Mouse (Mus musculus) cerebellum, adult 8-10 months (tissue): ENCODE results near the gene Padi4.

Experiments
- DNase-seq: peaks from one replicate; pipeline ENCODE4 v3.0.0; 2022

Padi4 gene

GRCm38 (mm10) chr4:140731654-140732053 is 42.4 kb downstream of the Padi4 start:
- no peak for DNase-seq

GRCm38 (mm10) chr4:140726907-140727306 is 47.1 kb downstream of the Padi4 start:
- DNase-seq = no peak

GRCm38 (mm10) chr4:140724739-140725138 is 49.3 kb downstream of the Padi4 start:
- DNase-seq = no peak

GRCm38 (mm10) chr4:140723801-140724200 is 50.2 kb downstream of the Padi4 start:
- DNase-seq = peak; percentile 19

- DNase-seq = no peak
Observed at GRCm38 (mm10) chr4:140723192-140723591, 50.8 kb downstream of the Padi4 start.

DNA sequence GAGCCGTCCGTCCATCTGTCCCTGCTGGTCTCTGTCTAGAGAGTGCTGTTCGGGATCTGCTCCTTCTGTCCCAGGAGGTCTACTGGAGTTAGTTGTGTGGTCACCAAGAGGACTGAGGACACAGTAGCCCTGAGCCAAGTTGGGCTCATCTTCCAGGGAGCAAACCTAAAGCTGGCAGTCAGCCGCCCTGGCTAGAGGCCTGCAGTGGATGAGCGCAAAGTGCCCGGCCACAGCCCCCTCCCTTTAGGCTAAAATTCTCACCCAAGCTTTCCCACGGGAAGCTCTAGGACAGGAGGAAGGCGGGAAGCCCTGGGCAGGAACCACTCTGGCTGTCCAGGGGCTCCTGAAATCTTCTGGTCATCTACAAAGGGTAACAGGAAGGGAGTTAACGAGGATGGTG is 51.3 kb downstream of the Padi4 start:
- DNase-seq = no peak

- DNase-seq = no peak
Observed at GRCm38 (mm10) chr4:140721968-140722490, 52.0 kb downstream of the Padi4 start.

- DNase-seq = no peak
Observed at GRCm38 (mm10) chr4:140720091-140720490, 53.9 kb downstream of the Padi4 start.

DNA sequence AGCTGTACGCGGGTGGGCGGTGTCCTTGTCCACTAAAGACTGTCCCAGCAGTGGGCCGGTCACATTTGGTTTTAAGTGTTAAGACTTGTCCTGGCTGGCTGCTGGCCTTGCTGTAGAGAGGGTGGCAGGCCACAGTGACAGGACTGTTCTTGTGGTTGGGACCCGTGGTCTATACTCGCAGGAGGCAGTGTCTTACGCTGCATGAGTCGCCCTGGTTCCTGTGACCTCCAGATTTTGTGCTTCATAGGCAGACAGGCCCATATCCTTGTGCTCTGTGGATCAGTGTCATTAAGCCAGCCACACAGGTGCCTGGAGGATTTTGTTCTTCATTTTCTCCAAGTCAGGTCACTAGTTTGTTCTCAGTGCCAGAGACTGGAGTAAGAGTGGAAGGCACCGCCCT is 55.6 kb downstream of the Padi4 start:
- DNase-seq = no peak

- no peak for DNase-seq
Observed at GRCm38 (mm10) chr4:140716994-140717393, 57.0 kb downstream of the Padi4 start.

GRCm38 (mm10) chr4:140714586-140714985 is 59.5 kb downstream of the Padi4 start:
- DNase-seq = no peak

DNA sequence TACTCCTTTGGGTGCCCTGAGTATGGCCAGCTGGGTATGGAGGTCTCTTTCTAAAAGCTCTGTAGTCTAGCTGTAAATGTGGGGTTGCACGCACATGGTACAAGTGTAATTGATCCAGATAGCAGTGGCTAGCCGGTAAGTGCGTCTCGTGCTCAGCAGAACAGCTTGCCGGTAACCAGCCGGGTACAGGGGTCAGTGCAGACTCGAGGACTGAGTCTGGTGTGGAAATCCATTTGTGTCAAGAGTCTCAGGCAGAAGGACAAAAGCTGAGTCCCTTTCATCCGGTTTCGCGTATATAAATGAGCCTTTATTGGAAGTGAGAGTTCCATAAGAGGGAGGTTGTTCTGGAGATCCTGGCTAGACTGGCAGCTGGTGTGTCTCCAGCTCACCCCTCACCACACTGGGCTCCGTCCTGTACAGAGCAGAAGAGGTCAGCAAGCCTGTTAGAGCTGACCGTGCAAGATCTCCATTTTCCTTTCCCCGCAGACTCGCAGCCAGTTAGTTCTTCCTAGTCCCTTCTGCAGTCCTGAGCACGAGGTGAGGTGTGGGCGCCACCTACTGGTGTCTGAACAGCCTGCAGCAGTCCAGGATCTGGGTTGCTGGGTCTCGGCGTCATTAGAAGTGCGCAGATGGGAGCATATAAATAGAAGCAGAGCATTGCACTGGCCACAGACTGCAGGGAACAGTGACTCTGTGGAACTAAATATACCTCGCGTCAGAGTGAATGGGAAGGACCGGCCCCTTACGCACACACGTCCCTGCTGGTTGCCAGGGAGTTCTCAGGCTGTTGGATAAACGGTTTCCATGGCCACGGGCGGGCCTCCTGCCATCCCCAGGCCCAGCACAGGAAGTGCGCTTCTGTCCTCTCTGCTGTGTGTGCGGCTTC is 60.3 kb downstream of the Padi4 start:
- DNase-seq = peak; percentile 99

- DNase-seq = no peak
Observed at GRCm38 (mm10) chr4:140711360-140711759, 62.7 kb downstream of the Padi4 start.

GRCm38 (mm10) chr4:140710781-140711180 is 63.3 kb downstream of the Padi4 start:
- no peak for DNase-seq

- DNase-seq = no peak
Observed at GRCm38 (mm10) chr4:140709617-140710016, 64.4 kb downstream of the Padi4 start.

GRCm38 (mm10) chr4:140709111-140709510 is 64.9 kb downstream of the Padi4 start:
- DNase-seq = no peak

- DNase-seq = no peak
Observed at GRCm38 (mm10) chr4:140708297-140708927, 65.6 kb downstream of the Padi4 start.

GRCm38 (mm10) chr4:140707615-140708014 is 66.4 kb downstream of the Padi4 start:
- no peak for DNase-seq

DNA sequence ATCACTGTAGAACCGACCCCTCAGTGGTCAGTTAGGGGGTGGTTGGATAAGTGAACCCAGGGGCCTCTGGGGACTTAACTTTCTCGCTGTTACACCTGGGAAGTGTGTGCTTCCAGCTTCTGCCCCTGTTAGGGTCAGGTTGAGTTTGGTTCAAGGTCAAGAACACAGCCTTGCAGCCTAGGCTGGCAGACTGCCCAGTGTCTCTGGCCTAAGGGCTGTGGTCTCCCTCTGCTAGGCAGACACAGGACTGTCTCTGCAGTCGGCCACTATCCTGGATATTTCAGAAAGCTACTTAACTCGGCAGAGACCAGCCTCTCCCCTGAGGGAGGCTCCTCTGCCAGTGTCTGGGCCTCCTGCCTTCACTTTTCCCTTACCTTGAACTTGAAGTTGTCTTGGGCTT is 69.9 kb downstream of the Padi4 start:
- DNase-seq = no peak

GRCm38 (mm10) chr4:140703636-140704035 is 70.4 kb downstream of the Padi4 start:
- DNase-seq = no peak

DNA sequence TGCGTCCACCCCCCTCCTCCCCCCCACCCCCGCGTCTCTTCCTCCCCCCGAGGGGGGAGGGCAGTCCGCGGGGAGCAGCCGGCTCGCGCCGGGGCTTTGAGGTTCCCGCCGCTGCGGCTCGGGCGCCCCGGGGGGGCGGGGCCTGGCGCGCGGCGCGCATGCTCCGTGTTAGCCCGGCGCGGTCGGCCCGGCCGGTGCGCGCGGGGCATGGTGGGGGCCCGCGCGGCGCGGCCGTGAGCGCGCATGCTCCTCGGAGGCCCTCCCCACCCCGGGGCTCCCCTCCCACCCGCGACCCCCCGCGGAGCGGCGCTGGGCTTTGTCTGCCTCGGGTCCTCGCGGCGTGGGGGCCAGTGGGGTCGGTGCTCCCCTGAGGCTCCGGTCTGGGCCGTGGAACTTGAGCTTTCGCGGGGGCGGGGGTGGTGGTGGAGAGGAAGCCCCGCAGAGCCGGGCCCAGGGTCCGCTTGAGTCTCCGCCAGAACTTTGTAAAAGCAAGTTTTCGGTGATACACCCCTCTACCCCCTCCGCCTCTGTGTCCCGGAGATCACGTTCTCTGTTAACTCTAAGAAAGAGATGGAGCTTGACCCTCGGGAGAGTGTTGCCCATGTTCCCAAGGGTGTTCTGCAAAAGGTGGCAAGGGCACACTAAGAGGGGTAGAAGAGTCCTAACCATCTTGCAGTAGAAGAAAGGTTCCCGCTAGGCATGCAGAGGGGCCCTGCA is 71.3 kb downstream of the Padi4 start:
- DNase-seq = peak; percentile 80

DNA sequence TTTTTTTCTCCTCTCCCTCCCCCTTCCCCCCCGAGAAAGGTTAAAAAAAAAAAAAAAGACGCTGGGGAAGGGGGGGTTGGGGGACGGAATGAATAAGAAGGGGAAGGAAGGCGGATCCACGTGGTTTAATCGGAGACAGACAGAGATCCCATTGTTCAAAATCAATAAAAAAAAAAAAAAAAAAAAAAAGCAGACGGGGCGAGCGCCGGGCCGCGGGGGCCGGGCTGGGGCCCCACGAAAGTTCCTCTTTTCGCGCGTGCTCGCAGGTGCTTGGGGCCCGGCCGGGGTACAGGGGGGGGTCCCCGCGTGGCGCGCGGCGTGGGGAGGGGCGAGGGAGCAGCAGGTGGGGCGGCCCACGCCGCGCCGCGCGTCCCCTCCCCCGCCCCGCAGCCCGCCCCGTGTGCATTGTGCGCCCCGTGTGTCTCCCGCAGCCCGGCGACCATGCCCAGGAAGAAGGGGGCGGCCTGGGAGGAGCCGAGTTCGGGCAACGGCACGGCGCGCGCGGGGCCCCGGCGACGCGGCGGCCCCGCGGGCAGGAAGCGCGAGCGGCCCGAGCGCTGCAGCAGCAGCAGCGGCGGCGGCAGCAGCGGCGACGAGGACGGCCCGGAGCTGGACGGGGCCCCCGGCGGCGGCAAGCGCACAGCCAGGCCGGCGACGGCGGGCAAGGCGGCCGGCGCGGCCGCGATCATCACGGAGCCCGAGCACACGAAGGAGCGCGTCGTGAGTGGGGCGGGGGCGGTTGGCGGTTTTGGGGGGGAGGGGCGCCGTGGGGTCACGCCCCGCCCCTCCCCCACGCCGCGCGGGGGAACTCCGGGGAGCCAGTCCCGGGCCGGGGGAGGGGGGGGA is 72.1 kb downstream of the Padi4 start:
- no peak for DNase-seq
